Mouse (Mus musculus) lung, postnatal 0 days (tissue): ENCODE measurements around the gene Pcsk7.

Source experiments
- CTCF ChIP-seq: IDR thresholded peaks from 2 replicates; pipeline ENCODE4 v1.5.1; 2016; ENCODE audit warnings: antibody characterized with exemption, mild to moderate bottlenecking
- EP300 ChIP-seq: IDR thresholded peaks from 2 replicates; pipeline ENCODE4 v1.6.1; 2016; ENCODE audit warnings: antibody characterized with exemption, mild to moderate bottlenecking, control low read depth

- no peak for TF ChIP-seq EP300
- TF ChIP-seq CTCF = no peak
These were observed 32.8 kb downstream of the Pcsk7 start for GRCm38 (mm10) chr9:45938952-45939637.
